Mouse (Mus musculus): ENCODE results near the gene Dppa2. TPM values are rescaled to one million over a fixed set of nuclear protein-coding genes. Genes with fewer than 3 reads are reported as not detected.

Gene Dppa2
- polyA plus RNA-seq, 1 experiment from 2014 or later = 0.07 TPM

DNA sequence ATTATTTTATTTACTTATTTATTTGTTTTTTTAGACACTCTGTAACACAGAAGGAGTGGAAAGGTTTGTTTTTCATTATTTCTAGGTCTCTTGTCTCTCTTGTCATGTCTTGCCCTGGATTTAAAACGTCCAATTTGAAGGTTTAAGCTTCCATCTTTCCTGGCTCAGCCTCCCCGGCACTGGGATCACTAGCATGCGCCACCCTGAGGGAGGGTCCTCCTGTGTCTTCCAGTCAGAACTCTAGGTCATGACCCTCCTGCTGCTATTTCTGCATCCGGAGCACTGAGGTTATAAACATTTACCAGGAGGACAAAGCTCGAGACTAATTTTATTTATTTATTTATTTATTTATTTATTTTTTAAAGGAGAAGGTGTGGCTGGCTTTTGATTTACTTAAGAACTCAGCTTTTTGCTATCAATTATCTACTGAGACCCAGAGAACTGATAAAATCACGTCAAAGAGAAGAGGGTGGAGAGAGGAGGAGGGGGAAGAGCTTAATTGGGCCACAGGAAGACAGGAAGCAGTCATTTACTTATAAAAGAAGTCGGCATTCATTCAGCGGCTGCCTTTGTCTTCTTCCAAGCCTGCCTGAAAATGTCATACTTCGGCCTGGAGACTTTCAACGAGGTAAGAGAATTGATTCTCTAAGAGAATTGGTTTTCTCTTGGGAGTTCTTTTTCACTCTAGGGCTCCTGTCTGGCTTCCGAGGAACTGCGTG, 6.4 kb downstream of the Dppa2 start:
- DNase-seq (ENCODE audit: low spot score) (no peak), ATAC-seq (no peak)
- TF ChIP-seq EP300 (IDR thresholded peaks at IDR 0.05) (no peak), CTCF (IDR thresholded peaks at IDR 0.05) (no peak)
- no peaks in the 10 kb centered on the region for H3K4me1 ChIP-seq (ENCODE audit: insufficient read depth, low read depth, low read length)
- H3K27me3 ChIP-seq (replicated peaks; ENCODE audit: insufficient read depth, low read length) = no peaks in the 10 kb centered on the region
- no peaks in the 10 kb centered on the region for H3K9me3 ChIP-seq (ENCODE audit: low read length)
- H3K36me3 ChIP-seq (ENCODE audit: insufficient read depth, low read length) = no peaks in the 10 kb centered on the region
- no peak overlapping the region for H3K9ac ChIP-seq (replicated peaks; ENCODE audit: low read depth)
- 73% methylated on average over 12 of the region's 12 CpGs for WGBS
- no peak overlapping the region for H3K27ac ChIP-seq (ENCODE audit: low read length)
- no peak overlapping the region for H3K4me2 ChIP-seq (replicated peaks; ENCODE audit: low read depth, low read length)
- H3K4me3 ChIP-seq (ENCODE audit: low read depth, low read length) = no peak overlapping the region

DNA sequence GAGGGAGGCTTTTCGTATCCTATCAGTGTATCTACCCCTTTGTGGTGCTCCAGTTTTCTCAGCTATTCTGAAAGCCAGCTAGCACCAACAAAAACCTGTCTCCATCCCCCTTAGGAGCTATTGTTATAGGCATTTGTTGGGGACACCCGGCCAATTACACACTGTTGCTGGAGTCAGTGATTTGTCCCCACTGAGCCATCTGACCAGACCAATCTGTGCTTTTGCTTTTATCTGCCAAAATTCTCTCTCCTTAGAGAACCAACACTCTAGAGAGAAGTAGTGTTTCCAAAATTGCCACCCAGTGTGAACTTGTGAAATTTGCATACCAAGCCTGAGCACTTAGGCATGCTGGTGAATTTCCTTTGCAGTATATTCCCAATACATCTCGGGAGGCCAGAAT, 11.6 kb downstream of the Dppa2 start:
- H3K4me2 ChIP-seq (replicated peaks; ENCODE audit: low read depth, low read length) = no peak overlapping the region
- no peaks in the 10 kb centered on the region for H3K9me3 ChIP-seq (ENCODE audit: low read length)
- DNase-seq (ENCODE audit: low spot score) = no peak
- no peak overlapping the region for H3K27ac ChIP-seq (ENCODE audit: low read length)
- no peak overlapping the region for H3K9ac ChIP-seq (replicated peaks; ENCODE audit: low read depth)
- no peak overlapping the region for H3K4me3 ChIP-seq (ENCODE audit: low read depth, low read length)
- ATAC-seq = no peak
- no peaks in the 10 kb centered on the region for H3K36me3 ChIP-seq (ENCODE audit: insufficient read depth, low read length)
- WGBS = 93% methylated on average over 3 of the region's 3 CpGs
- no peaks in the 10 kb centered on the region for H3K27me3 ChIP-seq (replicated peaks; ENCODE audit: insufficient read depth, low read length)
- TF ChIP-seq CTCF (IDR thresholded peaks at IDR 0.05) (no peak), EP300 (IDR thresholded peaks at IDR 0.05) (no peak)
- no peaks in the 10 kb centered on the region for H3K4me1 ChIP-seq (ENCODE audit: insufficient read depth, low read depth, low read length)

DNA sequence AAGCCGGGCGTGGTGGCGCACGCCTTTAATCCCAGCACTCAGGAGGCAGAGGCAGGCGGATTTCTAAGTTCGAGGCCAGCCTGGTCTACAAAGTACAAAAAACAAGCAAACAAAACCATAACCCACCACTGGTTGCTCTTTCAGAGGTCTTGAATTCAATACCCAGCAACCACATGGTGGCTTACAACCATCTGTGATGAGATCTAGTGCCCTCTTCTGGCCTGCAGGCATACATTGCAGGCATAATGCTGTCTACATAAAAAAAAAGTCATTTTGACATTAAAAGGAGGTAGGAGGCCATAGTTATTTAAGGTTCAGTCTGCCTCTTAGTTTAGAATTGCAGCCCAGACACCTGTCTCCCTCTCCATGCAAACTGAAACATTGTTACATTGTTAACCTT, 17.1 kb downstream of the Dppa2 start:
- no peak for ATAC-seq
- WGBS = 98% methylated on average over 6 of the region's 6 CpGs
- TF ChIP-seq CTCF (IDR thresholded peaks at IDR 0.05) (peak; percentile 26; the same call in 1 of the 2 replicates), EP300 (IDR thresholded peaks at IDR 0.05) (no peak)

DNA sequence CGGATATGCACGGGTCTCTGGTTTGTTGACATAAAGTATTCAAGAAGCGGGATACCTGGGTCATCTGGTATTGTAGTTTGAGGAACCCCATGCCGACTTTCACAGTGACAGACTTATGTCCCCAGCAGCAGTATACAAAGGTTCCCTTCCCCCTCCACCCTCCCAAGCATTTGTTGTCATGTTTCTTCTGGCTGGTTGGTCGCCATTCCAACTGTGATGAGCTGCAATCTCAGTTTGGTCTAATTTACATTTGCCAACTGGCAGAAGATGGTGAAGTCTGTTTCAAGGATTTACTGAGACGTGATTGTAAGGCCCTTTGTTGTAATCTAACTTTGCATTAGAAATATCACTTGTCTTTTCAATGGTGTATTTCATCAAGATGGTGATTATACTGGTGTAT, 19.4 kb downstream of the Dppa2 start:
- Histone ChIP-seq H3K36me3 (ENCODE audit: insufficient read depth, low read length) (no peaks in the 10 kb centered on the region), H3K27me3 (replicated peaks; ENCODE audit: insufficient read depth, low read length) (no peaks in the 10 kb centered on the region), H3K4me3 (ENCODE audit: low read depth, low read length) (no peak overlapping the region), H3K9ac (replicated peaks; ENCODE audit: low read depth) (no peak overlapping the region), H3K4me2 (replicated peaks; ENCODE audit: low read depth, low read length) (no peak overlapping the region), H3K4me1 (ENCODE audit: insufficient read depth, low read depth, low read length) (no peaks in the 10 kb centered on the region), H3K27ac (ENCODE audit: low read length) (no peak overlapping the region), H3K9me3 (ENCODE audit: low read length) (no peaks in the 10 kb centered on the region)
- ATAC-seq (no peak), DNase-seq (ENCODE audit: low spot score) (no peak)
- WGBS = 58% methylated on average over 6 of the region's 6 CpGs
- no peak for TF ChIP-seq CTCF (IDR thresholded peaks at IDR 0.05)
- TF ChIP-seq EP300 (IDR thresholded peaks at IDR 0.05) = no peak

More for the DNA sequence above, 17.1 kb downstream of the Dppa2 start:
- Histone ChIP-seq H3K27ac (ENCODE audit: low read length) (no peak overlapping the region), H3K4me2 (replicated peaks; ENCODE audit: low read depth, low read length) (no peak overlapping the region), H3K4me3 (ENCODE audit: low read depth, low read length) (no peak overlapping the region), H3K9me3 (ENCODE audit: low read length) (no peaks in the 10 kb centered on the region), H3K27me3 (replicated peaks; ENCODE audit: insufficient read depth, low read length) (no peaks in the 10 kb centered on the region), H3K4me1 (ENCODE audit: insufficient read depth, low read depth, low read length) (no peaks in the 10 kb centered on the region), H3K9ac (replicated peaks; ENCODE audit: low read depth) (no peak overlapping the region), H3K36me3 (ENCODE audit: insufficient read depth, low read length) (no peaks in the 10 kb centered on the region)
- no peak for DNase-seq (ENCODE audit: low spot score)

DNA sequence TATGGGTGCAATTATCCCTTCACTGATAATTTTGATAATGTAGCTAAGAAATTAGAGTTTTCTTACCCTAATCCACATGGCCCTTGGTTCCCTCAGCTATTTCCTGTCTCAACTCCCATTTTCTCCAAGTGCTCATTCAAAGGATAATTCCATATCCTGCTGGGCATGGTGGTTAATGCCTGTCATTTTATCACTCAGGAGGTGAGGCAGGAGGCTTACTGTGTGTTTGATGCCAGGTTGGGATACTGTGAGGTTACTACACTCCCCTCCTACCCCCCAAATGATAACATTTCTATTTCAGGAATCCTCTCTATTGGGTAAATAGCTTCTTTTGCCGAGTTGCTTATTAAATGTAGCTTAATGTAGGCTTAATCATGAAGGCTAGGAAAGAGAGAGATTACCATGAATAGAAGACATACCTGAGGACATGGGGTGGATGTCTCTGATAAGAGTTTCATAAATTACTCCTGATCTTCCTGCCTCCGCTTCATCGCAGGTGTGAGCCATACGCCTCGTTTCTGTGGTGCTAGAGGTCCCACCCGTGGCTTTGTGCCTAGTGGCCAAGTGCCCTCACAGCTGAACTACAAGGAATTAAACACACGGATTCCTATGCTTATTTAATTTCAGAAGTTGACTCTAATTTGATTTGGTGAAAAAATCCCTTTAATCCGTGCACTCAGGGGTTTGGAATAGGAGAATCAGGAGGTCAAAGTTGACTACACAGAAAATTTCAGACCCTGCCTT, 20.1 kb downstream of the Dppa2 start:
- 86% methylated on average over 8 of the region's 8 CpGs for WGBS
- DNase-seq (ENCODE audit: low spot score) (no peak), ATAC-seq (no peak)
- Histone ChIP-seq H3K9me3 (ENCODE audit: low read length) (no peaks in the 10 kb centered on the region), H3K27ac (ENCODE audit: low read length) (no peak overlapping the region), H3K27me3 (replicated peaks; ENCODE audit: insufficient read depth, low read length) (no peaks in the 10 kb centered on the region), H3K9ac (replicated peaks; ENCODE audit: low read depth) (no peak overlapping the region), H3K4me2 (replicated peaks; ENCODE audit: low read depth, low read length) (no peak overlapping the region), H3K36me3 (ENCODE audit: insufficient read depth, low read length) (no peaks in the 10 kb centered on the region), H3K4me1 (ENCODE audit: insufficient read depth, low read depth, low read length) (no peaks in the 10 kb centered on the region), H3K4me3 (ENCODE audit: low read depth, low read length) (no peak overlapping the region)
- TF ChIP-seq EP300 (IDR thresholded peaks at IDR 0.05) = no peak
- TF ChIP-seq CTCF (IDR thresholded peaks at IDR 0.05) = no peak

DNA sequence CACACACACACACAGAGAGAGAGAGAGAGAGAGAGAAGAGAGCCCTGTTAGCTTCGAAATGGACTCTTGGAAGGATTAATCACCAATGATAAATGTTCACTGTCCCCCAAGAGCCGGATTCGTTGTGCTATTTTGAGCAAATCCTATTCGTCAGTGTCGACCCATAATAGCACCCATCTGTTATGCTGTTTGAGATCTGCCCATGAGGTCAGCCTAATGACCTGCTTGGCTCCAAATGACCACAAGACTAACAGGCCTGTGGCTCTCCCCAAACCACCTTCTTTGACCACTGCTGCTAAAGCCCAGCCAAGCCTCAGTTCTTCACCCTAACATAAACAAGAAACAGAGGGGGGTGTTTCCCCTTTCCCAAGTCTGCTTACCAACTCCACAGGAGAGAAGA, 23.2 kb downstream of the Dppa2 start:
- TF ChIP-seq EP300 (IDR thresholded peaks at IDR 0.05) (no peak), CTCF (IDR thresholded peaks at IDR 0.05) (no peak)
- Histone ChIP-seq H3K9ac (replicated peaks; ENCODE audit: low read depth) (no peak overlapping the region), H3K27ac (ENCODE audit: low read length) (no peak overlapping the region), H3K36me3 (ENCODE audit: insufficient read depth, low read length) (no peaks in the 10 kb centered on the region), H3K27me3 (replicated peaks; ENCODE audit: insufficient read depth, low read length) (no peaks in the 10 kb centered on the region), H3K9me3 (ENCODE audit: low read length) (no peaks in the 10 kb centered on the region), H3K4me1 (ENCODE audit: insufficient read depth, low read depth, low read length) (no peaks in the 10 kb centered on the region), H3K4me3 (ENCODE audit: low read depth, low read length) (no peak overlapping the region), H3K4me2 (replicated peaks; ENCODE audit: low read depth, low read length) (no peak overlapping the region)
- DNase-seq (ENCODE audit: low spot score) = no peak
- WGBS = 22% methylated on average over 5 of the region's 5 CpGs
- no peak for ATAC-seq

All from lung, postnatal 0 days (tissue).